Mouse (Mus musculus) forebrain, embryonic 16.5 days (tissue): ENCODE measurements around the gene Ppp1r2. TPM values are rescaled to one million over a fixed set of nuclear protein-coding genes. Genes with fewer than 3 reads are reported as not detected.

Experiments
- ATAC-seq: fragments of 200-750 bp; cut with Nextera tagmentation; 2 replicates; pipeline ENCODE4 v1.8.0; 2017; ENCODE audit warnings: mild to moderate bottlenecking, moderate library complexity
- H3K27ac ChIP-seq: fragments of 300-500 bp; sonication (generic); 2 replicates; pipeline ENCODE4 v1.5.1; 2014; ENCODE audit warnings: low read length, control low read depth
- H3K27me3 ChIP-seq: fragments of 300-500 bp; sonication (generic); replicated peaks from 2 replicates; pipeline ENCODE4 v1.6.1; 2014; ENCODE audit warnings: low read length; ENCODE audit not compliant: control insufficient read depth, insufficient read depth
- H3K36me3 ChIP-seq: fragments of 300-500 bp; sonication (generic); 2 replicates; pipeline ENCODE4 v1.6.1; 2014; ENCODE audit not compliant: control insufficient read depth, insufficient read depth
- H3K4me1 ChIP-seq: fragments of 300-500 bp; sonication (generic); replicated peaks from 2 replicates; pipeline ENCODE4 v1.6.1; 2014; ENCODE audit warnings: low read length; ENCODE audit not compliant: control insufficient read depth, insufficient read depth
- H3K4me2 ChIP-seq: fragments of 300-500 bp; sonication (generic); 2 replicates; pipeline ENCODE4 v1.6.1; 2014; ENCODE audit warnings: mild to moderate bottlenecking, low read length, control low read depth
- H3K4me3 ChIP-seq: fragments of 300-500 bp; sonication (generic); replicated peaks from 2 replicates; pipeline ENCODE4 v1.5.1; 2014; ENCODE audit warnings: mild to moderate bottlenecking, low read length, control low read depth
- H3K9ac ChIP-seq: fragments of 300-500 bp; sonication (generic); replicated peaks from 2 replicates; pipeline ENCODE4 v1.6.1; 2014; ENCODE audit warnings: low read depth, low read length, control low read depth
- H3K9me3 ChIP-seq: fragments of 300-500 bp; sonication (generic); 2 replicates; pipeline ENCODE4 v1.6.1; 2016; ENCODE audit warnings: low read length; ENCODE audit not compliant: control insufficient read depth
- WGBS: fragments of 180-500 bp; shearing (Covaris S2); extraction: QIAGEN DNeasy Blood & Tissue Kit; methylation state at CpG from one replicate; pipeline ENCODE4 v1.1.7; 2014; 5-methylcytosine and 5-hydroxymethylcytosine counted together
- polyA plus RNA-seq: library from polyadenylated mRNA; unstranded; fragments of >200 nt; fragmentation: Nextera tagmentation; extraction: Ambion mirVana; gene quantifications from 2 replicates; pipeline ENCODE4 v1.2.1, GENCODE M21; 2015

Ppp1r2 gene
- polyA plus RNA-seq, 1 experiment from 2014 or later: 83.3 TPM

- Histone ChIP-seq H3K9me3 (no peaks in the 10 kb centered on the region), H3K4me3 (no peak overlapping the region), H3K9ac (no peak overlapping the region), H3K36me3 (no peaks in the 10 kb centered on the region), H3K4me1 (no peaks in the 10 kb centered on the region), H3K4me2 (no peak overlapping the region), H3K27ac (no peak overlapping the region), H3K27me3 (no peaks in the 10 kb centered on the region)
- WGBS: 68% methylated on average over 2 of the region's 2 CpGs
- no peak for ATAC-seq
Measured at GRCm38 (mm10) chr16:31313611-31314010, 38.5 kb upstream of the Ppp1r2 start.

- no peaks in the 10 kb centered on the region for H3K4me1 ChIP-seq
- 62% methylated on average over 3 of the region's 3 CpGs for WGBS
- H3K27ac ChIP-seq: no peak overlapping the region
- no peaks in the 10 kb centered on the region for H3K27me3 ChIP-seq
- H3K9ac ChIP-seq: no peak overlapping the region
- H3K9me3 ChIP-seq: no peaks in the 10 kb centered on the region
- no peak for ATAC-seq
- H3K4me3 ChIP-seq: no peak overlapping the region
- H3K36me3 ChIP-seq: no peaks in the 10 kb centered on the region
- H3K4me2 ChIP-seq: no peak overlapping the region
Measured at GRCm38 (mm10) chr16:31312296-31312695, 37.2 kb upstream of the Ppp1r2 start.

- no peak overlapping the region for H3K27ac ChIP-seq
- no peaks in the 10 kb centered on the region for H3K27me3 ChIP-seq
- H3K4me2 ChIP-seq: no peak overlapping the region
- no peak overlapping the region for H3K9ac ChIP-seq
- 68% methylated on average over 5 of the region's 5 CpGs for WGBS
- no peaks in the 10 kb centered on the region for H3K36me3 ChIP-seq
- no peaks in the 10 kb centered on the region for H3K9me3 ChIP-seq
- no peak for ATAC-seq
- no peaks in the 10 kb centered on the region for H3K4me1 ChIP-seq
- no peak overlapping the region for H3K4me3 ChIP-seq
Measured at GRCm38 (mm10) chr16:31305199-31305919, 30.3 kb upstream of the Ppp1r2 start.

- Histone ChIP-seq H3K27ac (no peak overlapping the region), H3K4me1 (peaks cover 8% of the 10 kb centered on the region)
- ATAC-seq: no peak
Measured at GRCm38 (mm10) chr16:31303276-31303675, 28.2 kb upstream of the Ppp1r2 start.

GRCm38 (mm10) chr16:31300883-31301532, 25.9 kb upstream of the Ppp1r2 start:
- 60% methylated on average over 6 of the region's 6 CpGs for WGBS
- H3K36me3 ChIP-seq: no peaks in the 10 kb centered on the region
- no peaks in the 10 kb centered on the region for H3K27me3 ChIP-seq
- ATAC-seq: no peak
- no peak overlapping the region for H3K4me2 ChIP-seq
- peaks cover 8% of the 10 kb centered on the region for H3K4me1 ChIP-seq
- no peak overlapping the region for H3K9ac ChIP-seq
- H3K4me3 ChIP-seq: no peak overlapping the region
- H3K9me3 ChIP-seq: no peaks in the 10 kb centered on the region
- H3K27ac ChIP-seq: no peak overlapping the region

More at GRCm38 (mm10) chr16:31303276-31303675, 28.2 kb upstream of the Ppp1r2 start:
- no peaks in the 10 kb centered on the region for H3K9me3 ChIP-seq
- no peak overlapping the region for H3K4me3 ChIP-seq
- no peak overlapping the region for H3K9ac ChIP-seq
- H3K4me2 ChIP-seq: no peak overlapping the region
- WGBS: 70% methylated on average over 10 of the region's 10 CpGs
- no peaks in the 10 kb centered on the region for H3K36me3 ChIP-seq
- H3K27me3 ChIP-seq: no peaks in the 10 kb centered on the region

GRCm38 (mm10) chr16:31300467-31300866, 25.4 kb upstream of the Ppp1r2 start:
- ATAC-seq: no peak
- WGBS: 21% methylated on average over 7 of the region's 7 CpGs

GRCm38 (mm10) chr16:31299960-31300353, 24.9 kb upstream of the Ppp1r2 start:
- Histone ChIP-seq H3K27ac (no peak overlapping the region), H3K36me3 (no peaks in the 10 kb centered on the region), H3K27me3 (no peaks in the 10 kb centered on the region), H3K4me3 (no peak overlapping the region), H3K9me3 (no peaks in the 10 kb centered on the region), H3K9ac (no peak overlapping the region), H3K4me1 (peaks cover 8% of the 10 kb centered on the region), H3K4me2 (no peak overlapping the region)
- WGBS: 36% methylated on average over 3 of the region's 3 CpGs
- no peak for ATAC-seq

More at GRCm38 (mm10) chr16:31300467-31300866, 25.4 kb upstream of the Ppp1r2 start:
- H3K9ac ChIP-seq: no peak overlapping the region
- no peak overlapping the region for H3K27ac ChIP-seq
- H3K27me3 ChIP-seq: no peaks in the 10 kb centered on the region
- peaks cover 8% of the 10 kb centered on the region for H3K4me1 ChIP-seq
- H3K9me3 ChIP-seq: no peaks in the 10 kb centered on the region
- H3K4me2 ChIP-seq: no peak overlapping the region
- no peak overlapping the region for H3K4me3 ChIP-seq
- no peaks in the 10 kb centered on the region for H3K36me3 ChIP-seq

- 48% methylated on average over 11 of the region's 11 CpGs for WGBS
- no peak overlapping the region for H3K9ac ChIP-seq
- ATAC-seq: no peak
Measured at GRCm38 (mm10) chr16:31299164-31299959, 24.3 kb upstream of the Ppp1r2 start.

GRCm38 (mm10) chr16:31297113-31297512, 22.0 kb upstream of the Ppp1r2 start:
- ATAC-seq: no peak
- peaks cover 8% of the 10 kb centered on the region for H3K4me1 ChIP-seq
- H3K27me3 ChIP-seq: no peaks in the 10 kb centered on the region
- H3K27ac ChIP-seq: no peak overlapping the region
- H3K9ac ChIP-seq: no peak overlapping the region
- no peak overlapping the region for H3K4me3 ChIP-seq
- no peak overlapping the region for H3K4me2 ChIP-seq
- no peaks in the 10 kb centered on the region for H3K36me3 ChIP-seq
- H3K9me3 ChIP-seq: no peaks in the 10 kb centered on the region
- 92% methylated on average over 7 of the region's 7 CpGs for WGBS

More at GRCm38 (mm10) chr16:31299164-31299959, 24.3 kb upstream of the Ppp1r2 start:
- Histone ChIP-seq H3K27me3 (no peaks in the 10 kb centered on the region), H3K36me3 (no peaks in the 10 kb centered on the region), H3K4me1 (peaks cover 8% of the 10 kb centered on the region), H3K4me2 (no peak overlapping the region), H3K27ac (no peak overlapping the region), H3K4me3 (no peak overlapping the region), H3K9me3 (no peaks in the 10 kb centered on the region)
